Mouse (Mus musculus) spleen, embryonic (tissue): ENCODE measurements around the gene Atp11a.

Experiments
- CTCF ChIA-PET: fragments of 350-600 bp; sonication (Branson Sonifier 250); formaldehyde crosslinking; loops from one replicate; lab custom pipeline; 2022; lab: Charles Lee

Atp11a gene

GRCm38 (mm10) chr8:12816412-12816811, 59.6 kb downstream of the Atp11a start:
- CTCF ChIA-PET = no interaction called here

- CTCF ChIA-PET = no interaction called here
Observed at GRCm38 (mm10) chr8:12822892-12823291, 66.1 kb downstream of the Atp11a start.

- CTCF ChIA-PET = no interaction called here
Observed at GRCm38 (mm10) chr8:12824562-12824961, 67.7 kb downstream of the Atp11a start.

GRCm38 (mm10) chr8:12825236-12825635, 68.4 kb downstream of the Atp11a start:
- CTCF ChIA-PET = no interaction called here

- CTCF ChIA-PET = no interaction called here
Observed at GRCm38 (mm10) chr8:12825686-12826237, 68.9 kb downstream of the Atp11a start.

GRCm38 (mm10) chr8:12827124-12827523, 70.3 kb downstream of the Atp11a start:
- CTCF ChIA-PET = no interaction called here

- CTCF ChIA-PET = no interaction called here
Observed at GRCm38 (mm10) chr8:12828298-12828697, 71.5 kb downstream of the Atp11a start.

GRCm38 (mm10) chr8:12829381-12829780, 72.6 kb downstream of the Atp11a start:
- CTCF ChIA-PET = no interaction called here

GRCm38 (mm10) chr8:12831659-12832589, 75.1 kb downstream of the Atp11a start:
- CTCF ChIA-PET = no interaction called here

GRCm38 (mm10) chr8:12833616-12834015, 76.8 kb downstream of the Atp11a start:
- CTCF ChIA-PET = interaction anchor here (0.6 kb wide), 1 partner anchor 15 kb away, joined by 5 read pairs; no protein-coding TSS in a partner anchor

- CTCF ChIA-PET = no interaction called here
Observed at GRCm38 (mm10) chr8:12840834-12841233, 84.0 kb downstream of the Atp11a start.

- CTCF ChIA-PET = no interaction called here
Observed at GRCm38 (mm10) chr8:12842342-12842995, 85.7 kb downstream of the Atp11a start.

- CTCF ChIA-PET = no interaction called here
Observed at GRCm38 (mm10) chr8:12844347-12844950, 87.6 kb downstream of the Atp11a start.

GRCm38 (mm10) chr8:12846447-12846846, 89.6 kb downstream of the Atp11a start:
- CTCF ChIA-PET = no interaction called here

- CTCF ChIA-PET = no interaction called here
Observed at GRCm38 (mm10) chr8:12851241-12851640, 94.4 kb downstream of the Atp11a start.

- CTCF ChIA-PET = no interaction called here
Observed at GRCm38 (mm10) chr8:12856038-12856437, 99.2 kb downstream of the Atp11a start.

- CTCF ChIA-PET = no interaction called here
Observed at GRCm38 (mm10) chr8:12863061-12863460, 106.2 kb downstream of the Atp11a start.

GRCm38 (mm10) chr8:12863608-12864007, 106.8 kb downstream of the Atp11a start:
- CTCF ChIA-PET = no interaction called here

- CTCF ChIA-PET = no interaction called here
Observed at GRCm38 (mm10) chr8:12865790-12866189, 109.0 kb downstream of the Atp11a start.

- CTCF ChIA-PET = no interaction called here
Observed at GRCm38 (mm10) chr8:12869661-12870060, 112.8 kb downstream of the Atp11a start.

- CTCF ChIA-PET = no interaction called here
Observed at GRCm38 (mm10) chr8:12870656-12871055, 113.8 kb downstream of the Atp11a start.

GRCm38 (mm10) chr8:12871461-12871860, 114.6 kb downstream of the Atp11a start:
- CTCF ChIA-PET = no interaction called here
